Mouse (Mus musculus): ENCODE results near the gene Vmn1r207-ps. TPM values are rescaled to one million over a fixed set of nuclear protein-coding genes. Genes with fewer than 3 reads are reported as not detected.

Vmn1r207-ps gene
- polyA plus RNA-seq (2017; shearing (Covaris generic)) = not detected

GRCm38 (mm10) chr13:22729529-22729928, at the start of gene Vmn1r207-ps:
Vmn1r207-ps (minus strand) TSS chr13:22729629.

GRCm38 (mm10) chr13:22777300-22777699, 47.9 kb upstream of the Vmn1r207-ps start, which contains the start of gene Vmn1r208:
Vmn1r208 (minus strand) TSS chr13:22777400.

Other genes with a start within 250 kb of the Vmn1r207-ps start
- not detected for gene Vmn1r202, start 224.2 kb downstream of the Vmn1r207-ps start, polyA plus RNA-seq (2017; shearing (Covaris generic))
- 0.09 TPM for gene Vmn1r203, start 211.5 kb downstream of the Vmn1r207-ps start, polyA plus RNA-seq (2017; shearing (Covaris generic))
- gene Vmn1r204, start 176.4 kb downstream of the Vmn1r207-ps start, polyA plus RNA-seq (2017; shearing (Covaris generic)) = not detected
- gene Vmn1r205, start 136.6 kb downstream of the Vmn1r207-ps start, polyA plus RNA-seq (2017; shearing (Covaris generic)) = not detected
- not detected for gene Vmn1r206, start 105.4 kb downstream of the Vmn1r207-ps start, polyA plus RNA-seq (2017; shearing (Covaris generic))
- gene Vmn1r208, start 47.8 kb upstream of the Vmn1r207-ps start, polyA plus RNA-seq (2017; shearing (Covaris generic)) = 0.25 TPM
- gene Vmn1r209, start 80.1 kb upstream of the Vmn1r207-ps start, polyA plus RNA-seq (2017; shearing (Covaris generic)) = 0.15 TPM
- 0.15 TPM for gene Vmn1r210, start 101.7 kb upstream of the Vmn1r207-ps start, polyA plus RNA-seq (2017; shearing (Covaris generic))
- not detected for gene Vmn1r211, start 127.9 kb upstream of the Vmn1r207-ps start, polyA plus RNA-seq (2017; shearing (Covaris generic))
- gene Vmn1r212, start 154.6 kb upstream of the Vmn1r207-ps start, polyA plus RNA-seq (2017; shearing (Covaris generic)) = not detected

Measured in naive thymus-derived CD4-positive, alpha-beta T cell, adult 5 months (primary cell).